Mouse (Mus musculus): ENCODE results near the gene Dnah7a.
"Not testable (repeated sequence)": the region's sequence is repeated elsewhere in the genome, so short reads cannot be mapped to it uniquely, and the experiment has no call there.

Gene Dnah7a

DNA sequence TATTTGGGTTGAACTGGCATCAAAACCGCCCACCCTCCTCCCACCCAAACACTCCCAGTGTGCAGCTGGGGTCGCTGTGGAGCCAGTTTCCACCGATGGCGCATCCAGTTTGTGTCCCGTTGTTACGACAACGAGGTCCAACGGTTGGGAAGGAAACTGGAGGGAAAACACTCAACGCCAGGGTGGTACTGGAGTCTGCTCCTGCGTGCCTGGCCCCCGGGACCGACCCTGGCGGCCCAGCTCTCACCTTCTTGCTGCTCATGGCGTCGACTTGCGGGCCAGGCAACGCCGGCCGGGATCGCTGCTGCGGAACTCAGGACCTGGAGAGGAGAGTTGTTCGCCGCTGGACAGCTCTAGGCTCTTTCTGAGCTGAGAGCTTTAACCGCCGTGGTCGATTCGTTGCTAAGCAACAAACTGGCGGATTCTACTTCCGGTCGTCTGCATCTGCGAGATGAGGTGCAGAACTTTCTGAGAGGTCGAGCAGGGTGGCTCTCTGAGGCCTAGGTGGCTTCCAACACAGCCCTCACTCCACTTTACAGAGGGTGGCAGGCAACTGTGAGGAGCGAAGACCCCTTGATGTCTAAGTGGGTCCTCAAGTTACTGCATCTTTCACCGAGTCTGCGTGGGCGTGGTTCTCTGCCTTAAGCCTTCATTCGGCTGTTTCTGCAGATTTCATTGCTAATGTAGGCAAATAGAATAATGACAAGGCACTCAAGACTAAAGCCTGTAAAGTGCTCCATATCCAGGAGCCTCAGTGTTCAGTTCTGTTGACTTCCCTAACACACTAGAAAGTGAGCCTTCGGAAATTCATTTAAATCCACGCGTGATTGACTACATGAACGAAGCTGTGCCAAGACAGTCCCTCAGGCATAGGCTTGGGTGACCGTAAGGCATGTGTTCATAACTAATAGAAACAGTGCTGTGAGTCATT lies at the start of gene Dnah7a:
Gene Dnah7a, minus strand, starts transcription at position 354 of the 931 bp plus-strand sequence.
- peak; percentile 15 to 49 for DNase-seq

GRCm38 (mm10) chr1:53753501-53753900 lies 46.9 kb upstream of the Dnah7a start:
- not testable (repeated sequence) for DNase-seq

GRCm38 (mm10) chr1:53751144-53751543 lies 44.6 kb upstream of the Dnah7a start:
- DNase-seq: no peak

DNA sequence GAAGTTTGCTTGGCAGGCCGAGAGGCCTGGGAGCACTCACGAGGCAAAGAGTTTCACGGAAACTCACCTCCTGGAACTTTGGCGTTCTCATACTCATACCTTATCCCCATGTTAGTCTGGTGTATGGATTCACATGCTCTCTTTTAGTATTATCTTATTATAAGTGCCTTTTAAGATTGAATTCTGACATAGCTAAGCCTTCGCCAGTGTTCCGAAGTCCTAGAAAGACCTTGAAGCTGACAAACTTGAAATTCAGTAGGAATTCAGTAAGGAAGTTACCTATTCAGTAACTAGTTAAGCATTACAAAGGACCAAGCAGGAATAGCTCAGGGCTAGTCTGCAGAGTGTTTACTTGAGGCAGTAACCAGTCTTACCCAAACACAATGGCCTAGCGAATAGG lies 44.1 kb upstream of the Dnah7a start:
- not testable (repeated sequence) for DNase-seq

DNA sequence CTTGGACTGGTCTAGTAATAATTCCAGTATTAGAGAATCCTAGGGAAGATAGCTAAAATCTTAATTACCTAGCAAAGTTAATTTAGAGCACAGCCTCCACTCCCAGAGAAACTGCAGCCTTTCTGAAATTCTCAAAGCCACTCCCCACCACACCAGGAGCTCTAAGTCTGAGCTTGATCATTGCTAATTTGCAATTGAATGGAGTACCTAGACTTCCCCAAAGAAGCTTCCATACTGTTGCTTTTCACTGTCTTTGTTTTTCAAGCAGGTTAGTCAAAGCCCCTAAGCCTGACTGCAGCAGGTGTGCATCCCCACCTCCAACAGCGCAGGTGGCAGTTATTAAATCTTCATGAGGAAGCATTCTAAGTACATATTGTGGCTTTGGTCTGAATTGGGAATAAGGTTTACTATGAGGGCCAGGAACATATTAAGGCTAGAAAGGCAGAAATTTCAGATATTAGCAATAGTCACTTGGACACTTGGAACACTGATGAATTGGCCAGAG lies 43.3 kb upstream of the Dnah7a start:
- DNase-seq: not testable (repeated sequence)

- DNase-seq: no peak
Measured at GRCm38 (mm10) chr1:53748571-53748970, 42.0 kb upstream of the Dnah7a start.

DNA sequence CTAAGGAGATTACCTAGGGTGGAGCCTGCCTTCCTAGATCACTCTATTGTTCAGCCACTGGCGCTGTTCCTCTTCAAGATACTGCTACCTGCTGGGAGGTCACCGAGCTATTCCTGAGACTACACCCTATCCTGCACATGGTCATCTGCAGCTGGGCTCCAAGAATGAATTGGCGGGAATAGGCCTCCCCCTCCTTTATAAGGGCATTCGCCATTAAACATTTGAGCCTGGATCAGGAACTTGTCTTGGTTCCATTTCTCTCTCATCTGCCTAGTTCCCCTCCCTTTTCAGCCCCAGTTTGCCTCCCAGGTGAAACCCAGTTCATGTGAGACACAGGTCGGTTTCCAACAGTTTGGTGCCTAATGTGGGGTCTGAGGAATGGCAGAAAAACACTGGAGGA lies 39.4 kb upstream of the Dnah7a start:
- DNase-seq: no peak

GRCm38 (mm10) chr1:53741742-53742458 lies 35.3 kb upstream of the Dnah7a start:
- DNase-seq: no peak

DNA sequence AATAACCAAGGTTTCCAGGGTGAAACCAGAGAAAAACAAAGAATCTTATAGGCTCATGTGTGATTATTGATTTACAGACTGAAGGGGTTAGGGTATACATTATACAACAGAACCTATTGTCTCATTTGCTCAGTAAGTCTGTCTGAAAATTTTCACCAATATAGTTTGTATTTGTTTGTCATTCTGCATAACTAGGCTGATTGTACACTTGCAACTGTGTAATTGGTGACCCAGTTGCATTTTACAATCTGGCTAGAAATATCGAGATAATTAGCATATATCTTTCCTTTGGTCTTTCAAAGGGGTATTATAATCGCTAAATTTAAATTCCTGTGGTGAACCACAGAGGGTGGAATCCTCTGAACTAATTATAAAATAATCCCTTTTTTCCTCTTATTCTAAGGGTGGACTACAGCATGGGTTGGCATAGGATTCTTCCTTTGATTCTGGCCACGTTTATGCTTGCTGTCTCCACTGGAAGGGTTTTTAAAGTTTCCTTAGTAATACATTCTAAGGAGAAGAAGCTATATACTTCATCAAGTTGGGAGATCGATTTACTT lies 34.3 kb upstream of the Dnah7a start:
- DNase-seq: no peak

DNA sequence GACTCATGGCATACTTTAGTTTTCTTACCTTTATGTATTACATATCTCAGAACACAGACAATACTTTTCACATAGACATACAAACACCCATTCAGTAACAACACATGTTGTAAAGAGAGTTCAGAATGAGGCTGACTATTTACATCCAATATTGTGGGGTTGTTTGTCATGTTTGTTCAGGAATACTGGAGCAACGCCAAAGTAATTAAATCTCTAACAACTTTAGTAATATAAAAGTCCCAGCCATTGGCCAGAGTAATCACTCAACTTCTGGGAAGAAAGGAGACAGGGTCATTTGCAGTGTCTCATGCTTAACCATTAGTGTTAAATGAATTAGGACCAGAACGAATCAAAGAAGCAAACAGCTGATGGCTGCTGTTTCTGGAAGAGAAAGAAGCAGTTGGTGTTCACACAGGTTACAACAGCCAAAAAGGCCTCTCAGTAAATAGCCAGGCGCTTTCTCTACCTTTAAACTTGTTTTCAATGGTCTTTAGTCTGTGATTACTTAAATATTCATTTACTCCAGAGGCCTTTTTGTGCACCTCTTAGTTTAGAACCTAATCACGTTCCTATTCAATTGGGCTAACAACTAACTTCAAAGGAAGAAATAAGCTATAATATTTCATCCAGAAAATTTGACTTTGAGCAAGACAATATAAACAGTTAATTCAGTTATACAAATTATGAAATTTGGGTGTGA lies 33.6 kb upstream of the Dnah7a start:
- not testable (repeated sequence) for DNase-seq

- DNase-seq: no peak
Measured at GRCm38 (mm10) chr1:53736583-53736982, 30.0 kb upstream of the Dnah7a start.

DNA sequence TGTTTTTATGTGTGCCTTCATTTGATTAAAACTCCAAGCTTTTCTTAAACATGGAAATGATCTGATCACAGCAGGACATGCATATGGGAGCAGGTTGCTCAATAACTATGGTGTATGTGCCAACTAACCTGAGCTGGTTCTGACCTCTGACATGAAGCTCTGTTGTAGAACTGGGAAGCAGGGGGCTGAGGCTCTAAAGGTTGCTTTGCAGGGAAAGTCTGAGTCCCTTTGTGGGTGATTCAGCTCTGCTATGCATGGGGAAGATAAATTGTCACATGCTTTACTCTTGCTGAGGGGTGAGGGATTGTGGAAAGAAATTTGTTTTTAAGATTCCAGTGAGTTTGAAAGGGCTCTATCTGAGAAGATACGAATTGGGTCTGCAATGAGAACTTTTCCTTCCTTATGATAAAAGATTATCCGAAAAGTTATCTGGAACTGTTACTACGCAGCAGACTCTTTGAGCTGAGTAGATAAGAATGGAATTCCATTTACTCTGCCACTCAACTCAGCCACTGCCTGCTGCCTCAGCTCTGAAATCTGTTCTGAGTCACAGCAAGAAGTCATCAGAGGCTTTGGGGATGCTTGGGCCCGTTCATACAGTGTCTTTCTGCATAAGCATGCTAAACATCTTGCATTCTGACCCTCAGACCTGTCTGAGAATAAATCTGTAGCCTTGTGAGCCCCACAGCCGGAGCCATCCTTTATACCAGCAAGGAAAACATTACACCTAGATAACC lies 22.1 kb upstream of the Dnah7a start:
- no peak for DNase-seq

- DNase-seq: no peak
Measured at GRCm38 (mm10) chr1:53726883-53727282, 20.3 kb upstream of the Dnah7a start.

DNA sequence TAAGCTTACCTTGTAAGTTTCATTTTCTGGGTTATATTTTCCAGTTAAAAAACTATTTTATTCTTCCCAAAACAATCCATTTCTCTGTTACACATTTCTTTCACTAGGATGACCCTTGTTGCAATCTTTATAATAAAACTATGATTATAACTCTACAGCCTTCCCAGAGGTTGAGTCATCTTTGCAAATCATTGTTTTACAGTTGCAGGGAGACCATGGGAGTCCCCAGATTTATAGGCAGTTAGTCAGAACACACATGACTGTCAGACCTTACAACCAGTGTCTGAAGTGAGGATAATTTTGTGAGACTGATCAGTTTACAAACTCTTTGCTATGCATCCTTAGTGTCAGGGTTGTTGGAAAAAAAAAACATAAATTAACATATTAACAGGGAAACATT lies 14.8 kb upstream of the Dnah7a start:
- no peak for DNase-seq

- DNase-seq: no peak
Measured at GRCm38 (mm10) chr1:53720601-53721351, 14.2 kb upstream of the Dnah7a start.

DNA sequence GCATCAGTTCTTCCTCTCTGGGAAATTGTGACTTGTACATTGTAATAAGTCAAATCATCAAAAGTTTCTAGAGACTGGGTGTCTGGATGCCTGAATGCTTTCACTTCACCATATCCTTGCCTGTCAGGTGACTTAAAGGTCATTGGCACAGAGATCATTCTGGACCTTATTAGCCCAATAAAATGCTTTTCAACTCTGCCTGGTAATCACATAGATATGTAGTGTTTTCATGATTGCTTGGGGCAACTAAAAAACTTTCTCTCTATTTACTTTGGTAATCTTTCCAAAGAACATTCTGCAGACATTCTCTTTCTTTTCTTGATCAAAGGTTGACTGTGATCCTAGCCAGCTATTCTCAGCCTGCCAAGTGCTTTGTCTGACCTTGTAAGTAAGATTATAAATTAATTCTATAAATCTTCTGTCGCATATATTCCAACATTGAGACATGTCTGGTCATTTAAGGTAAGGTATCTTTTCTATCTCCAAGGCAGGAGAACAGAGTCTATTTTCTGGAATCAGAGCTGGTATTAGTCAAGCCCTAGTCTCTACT lies 9.5 kb upstream of the Dnah7a start:
- DNase-seq: no peak

- DNase-seq: no peak
Measured at GRCm38 (mm10) chr1:53715446-53715845, 8.9 kb upstream of the Dnah7a start.

- not testable (repeated sequence) for DNase-seq
Measured at GRCm38 (mm10) chr1:53713383-53713782, 6.8 kb upstream of the Dnah7a start.

- no peak for DNase-seq
Measured at GRCm38 (mm10) chr1:53711069-53711468, 4.5 kb upstream of the Dnah7a start.

DNA sequence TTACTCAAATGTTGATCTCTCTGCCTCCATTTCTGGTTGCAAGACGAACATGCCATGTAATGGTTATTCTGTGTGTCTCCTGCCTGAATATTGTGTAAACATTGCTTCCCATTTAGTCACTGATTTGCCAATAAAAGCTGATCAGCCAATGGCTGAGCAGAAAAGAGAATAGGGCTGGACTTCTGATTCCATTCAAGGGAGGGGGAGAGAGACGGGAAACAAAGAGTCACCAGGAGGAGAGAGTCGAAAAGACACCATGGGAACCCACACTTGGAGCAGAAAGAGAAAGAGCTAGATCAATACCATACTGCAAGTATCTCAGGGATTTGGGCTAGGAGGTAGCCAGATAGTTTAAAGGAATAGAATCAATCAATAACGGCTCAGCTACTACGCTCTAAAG lies 3.0 kb upstream of the Dnah7a start:
- DNase-seq: not testable (repeated sequence)

GRCm38 (mm10) chr1:53704164-53704563 lies 2.4 kb downstream of the Dnah7a start:
- no peak for DNase-seq
